Mouse (Mus musculus): Measurements from ENCODE around the gene Mpst. TPM values are rescaled to one million over a fixed set of nuclear protein-coding genes. Genes with fewer than 3 reads are reported as not detected.

Mpst gene
- total RNA-seq, 2 experiments from 2014 or later, result 56.5 to 65.3 TPM

DNA sequence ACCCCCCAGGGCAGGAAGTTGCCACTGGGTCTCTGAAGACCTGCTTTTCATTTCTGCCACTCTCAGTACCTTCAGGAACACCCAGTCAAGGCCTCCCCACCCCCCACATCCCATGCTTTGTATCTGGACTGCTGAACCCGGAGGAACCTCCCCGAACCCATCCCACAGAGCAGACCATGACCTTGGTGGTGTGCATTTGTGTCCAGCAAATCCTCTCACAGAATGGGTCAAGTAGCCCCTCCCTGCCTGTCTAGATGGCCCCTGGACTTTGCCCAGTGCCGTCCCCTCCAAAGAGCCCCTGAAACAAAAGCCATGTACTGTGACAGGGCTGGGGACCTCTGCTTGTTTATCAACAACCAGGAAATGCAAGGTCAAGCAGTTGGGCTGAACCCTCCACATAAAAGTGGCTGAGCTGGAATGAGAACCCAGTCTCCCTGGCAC lies 2.9 kb upstream of the Mpst start:
- no peak for DNase-seq (ENCODE audit: low spot score)

DNA sequence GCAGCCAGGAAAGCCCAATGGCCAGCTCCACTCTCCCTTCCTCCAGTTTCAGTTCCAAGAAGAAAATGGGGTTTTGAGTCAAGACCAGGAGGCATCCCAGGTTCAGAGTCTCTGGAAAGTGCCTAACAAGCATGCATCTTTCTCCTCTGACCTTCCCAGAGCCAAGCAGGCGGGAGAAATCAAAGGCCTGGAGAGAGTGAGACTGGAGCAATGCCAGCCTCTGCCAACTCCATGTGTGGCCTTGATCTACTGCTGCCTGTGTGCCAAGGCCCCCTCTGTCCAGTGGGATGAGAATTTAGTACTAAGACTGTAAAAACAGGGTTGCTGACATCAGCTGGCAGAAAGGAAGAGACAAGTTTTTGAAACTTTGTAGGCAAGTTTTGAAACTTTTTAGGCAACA lies 2.3 kb upstream of the Mpst start:
- DNase-seq (ENCODE audit: low spot score), result peak; percentile 14

DNA sequence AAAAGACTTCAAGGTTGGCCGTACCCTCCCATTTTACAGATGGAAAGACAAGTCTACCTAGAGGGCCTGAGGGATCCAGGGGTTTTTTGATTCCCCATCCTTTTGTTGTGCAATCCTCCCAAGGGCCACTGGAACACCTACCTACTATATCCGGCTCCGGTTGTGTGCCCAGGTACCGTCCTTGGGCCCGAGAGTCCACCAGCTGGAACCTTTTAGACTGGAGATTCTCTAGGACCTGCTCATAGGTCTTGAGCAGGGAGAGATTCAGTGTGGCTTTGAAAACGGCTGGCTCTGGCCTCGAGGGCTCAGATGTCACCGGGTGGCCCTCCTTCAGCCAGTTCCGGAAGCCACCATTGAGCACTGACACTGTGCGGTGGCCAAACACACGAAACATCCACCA lies 1.1 kb upstream of the Mpst start:
- DNase-seq (ENCODE audit: low spot score), result peak; percentile 13

DNA sequence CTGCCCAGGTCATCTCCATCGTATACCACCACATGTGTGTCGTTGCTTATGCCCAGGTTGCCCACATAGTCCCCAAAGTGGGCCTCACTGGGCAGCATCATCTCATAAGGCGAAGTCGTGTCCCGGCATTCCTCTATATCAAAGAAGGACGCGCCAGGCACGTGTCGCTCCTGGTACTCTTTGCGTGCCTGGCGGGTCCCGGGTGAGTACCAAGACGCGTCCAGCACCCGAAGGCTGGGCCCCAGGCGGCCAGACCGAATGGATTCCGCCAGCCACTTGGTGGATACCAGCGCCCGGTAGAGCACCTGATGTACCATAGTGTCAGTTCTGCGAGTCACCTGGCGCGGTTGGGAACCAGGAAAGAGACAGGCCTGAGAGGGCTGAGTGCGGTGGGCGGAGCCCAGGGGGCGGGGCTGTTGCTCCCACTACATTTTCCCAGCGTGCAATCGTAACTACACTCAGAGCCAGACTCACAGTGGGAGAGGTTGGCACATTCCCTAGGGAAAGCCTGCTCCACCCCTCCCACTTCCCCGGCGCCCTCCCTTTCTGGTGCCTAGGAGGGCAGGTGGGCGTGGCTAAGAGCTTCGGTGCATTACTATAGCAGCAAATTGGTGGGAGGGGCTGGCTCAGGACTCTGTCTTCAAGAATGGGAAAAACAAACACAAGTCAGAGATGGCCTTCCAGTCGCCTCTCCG lies 552 bp upstream of the Mpst start, which contains the start of gene Tst:
Gene Tst, minus strand, starts transcription at position 391 of the 695 bp plus-strand sequence.
- peak; percentile 85 for DNase-seq (ENCODE audit: low spot score)

DNA sequence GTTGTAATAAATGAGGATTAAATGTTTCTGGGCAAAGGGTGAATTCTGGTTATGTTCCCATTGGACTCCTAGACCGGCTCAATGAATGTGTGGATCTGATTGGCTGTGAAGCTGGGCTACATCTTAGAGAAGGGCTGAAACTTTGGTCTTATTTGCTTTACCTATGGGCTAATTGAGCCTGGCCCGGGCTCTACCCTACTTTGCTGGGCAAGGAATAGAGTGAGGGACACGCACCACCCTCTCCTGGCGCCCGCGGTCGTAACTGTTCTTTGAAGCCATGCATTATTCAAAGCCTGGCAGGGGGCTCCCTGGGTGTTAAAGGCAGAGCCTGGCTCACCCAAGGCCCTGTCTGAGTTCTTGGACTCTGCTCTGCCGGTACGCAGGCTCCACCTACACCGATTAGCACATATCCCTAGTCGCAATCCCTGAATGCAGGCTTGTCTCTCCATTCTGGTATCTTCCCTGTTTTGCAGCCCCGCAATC lies 3.4 kb downstream of the Mpst start:
- no peak for DNase-seq (ENCODE audit: low spot score)

DNA sequence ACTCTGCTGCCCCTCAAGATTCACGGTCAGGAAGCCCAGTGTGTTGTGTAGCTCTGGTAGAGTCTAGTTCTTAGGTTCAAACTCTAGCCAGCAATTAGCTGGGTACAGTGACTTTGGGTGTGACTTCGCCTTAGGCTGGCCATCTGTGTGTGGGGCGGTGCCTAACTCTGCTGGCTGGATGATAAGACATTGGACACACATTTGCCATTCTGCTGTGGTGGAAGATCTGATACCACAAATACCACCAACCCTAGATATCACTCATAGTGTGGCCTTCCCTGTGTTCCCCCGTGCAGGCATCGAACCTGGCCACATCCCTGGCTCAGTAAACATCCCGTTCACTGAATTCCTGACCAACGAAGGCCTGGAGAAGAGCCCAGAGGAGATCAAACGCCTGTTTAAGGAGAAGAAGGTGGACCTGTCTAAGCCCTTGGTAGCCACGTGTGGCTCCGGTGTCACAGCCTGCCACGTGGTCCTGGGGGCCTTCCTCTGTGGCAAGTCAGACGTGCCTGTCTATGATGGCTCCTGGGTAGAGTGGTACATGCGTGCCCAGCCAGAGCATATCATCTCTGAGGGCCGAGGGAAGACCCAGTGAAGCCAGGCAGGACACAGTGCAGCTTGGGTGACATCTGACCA lies 7.0 kb downstream of the Mpst start:
- no peak for DNase-seq (ENCODE audit: low spot score)

DNA sequence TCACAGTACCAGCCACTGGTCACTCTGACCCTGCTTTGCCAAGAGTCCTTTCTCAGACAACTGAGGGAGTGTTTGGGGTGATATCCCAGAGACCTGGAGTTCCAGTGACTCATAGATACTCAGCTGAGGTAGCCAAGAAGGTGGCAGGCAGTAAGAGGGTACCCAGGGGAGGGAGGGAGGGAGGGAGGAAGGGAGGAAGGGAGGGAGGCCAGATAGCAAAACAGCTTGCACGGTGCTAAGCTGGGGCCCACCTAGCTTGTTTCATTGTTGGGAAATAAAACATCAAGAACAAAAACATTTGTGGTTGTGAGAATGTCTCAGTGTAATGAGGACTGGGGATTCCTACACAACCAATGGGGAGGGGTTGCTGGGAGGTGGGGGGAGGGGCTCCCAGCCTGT lies 7.5 kb downstream of the Mpst start:
- DNase-seq (ENCODE audit: low spot score), result no peak

DNA sequence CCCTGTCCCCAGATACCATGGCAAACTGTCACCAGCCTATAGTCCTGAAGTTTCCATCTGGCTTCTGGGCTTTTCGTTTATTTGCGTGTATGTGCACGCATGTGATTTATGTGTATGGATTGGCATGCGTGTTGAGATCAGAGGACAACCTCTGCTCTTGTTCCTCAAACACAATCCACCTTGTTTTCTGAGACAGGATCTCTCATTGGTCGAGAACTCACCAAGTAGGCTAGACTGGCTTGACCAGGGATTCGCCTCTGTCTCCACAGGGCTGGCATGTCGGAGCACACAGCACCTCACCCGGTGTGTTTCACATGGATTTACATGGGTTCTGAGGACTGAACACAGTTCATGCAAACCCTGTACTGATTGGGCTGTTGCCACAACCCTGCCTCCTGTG lies 7.9 kb downstream of the Mpst start:
- no peak for DNase-seq (ENCODE audit: low spot score)

DNA sequence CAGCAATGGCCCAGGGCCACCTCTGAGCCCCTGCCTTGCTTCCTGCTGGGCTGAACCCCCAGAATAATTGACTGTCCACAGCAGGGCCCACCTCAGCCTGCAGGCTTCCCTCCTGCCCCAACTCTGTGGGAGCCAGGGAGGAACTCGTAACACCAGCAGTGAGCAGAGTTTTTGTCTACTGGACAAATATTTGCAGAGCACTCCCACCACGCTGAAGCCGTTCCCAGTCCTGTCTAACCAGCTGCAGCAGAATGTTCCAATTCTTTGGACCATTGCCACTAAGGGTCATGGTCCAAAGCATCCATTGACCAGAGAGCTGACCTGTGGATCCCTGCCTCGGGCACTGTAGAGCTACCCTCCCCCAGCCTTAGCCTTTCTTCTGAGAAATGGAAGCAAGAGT lies 10.7 kb downstream of the Mpst start:
- no peak for DNase-seq (ENCODE audit: low spot score)

DNA sequence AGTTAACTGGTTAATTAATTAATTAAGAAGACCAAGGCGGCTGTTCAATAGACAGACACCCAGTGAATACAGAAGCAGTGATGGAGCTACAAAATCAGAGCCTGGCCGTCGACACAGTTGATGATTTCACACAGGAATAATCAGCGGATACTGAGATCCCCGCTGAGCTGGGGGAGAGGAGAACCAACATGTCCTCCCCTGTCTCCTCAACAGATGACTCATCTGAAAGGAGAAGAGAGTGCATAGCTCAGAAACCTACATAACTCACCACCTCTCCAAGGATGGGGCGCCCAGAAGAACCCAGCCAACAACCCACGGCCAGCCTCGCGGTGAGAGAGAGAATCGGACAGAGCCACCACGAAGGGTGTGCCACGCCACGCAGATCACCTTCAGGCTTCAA lies 14.2 kb downstream of the Mpst start:
- no peak for DNase-seq (ENCODE audit: low spot score)

DNA sequence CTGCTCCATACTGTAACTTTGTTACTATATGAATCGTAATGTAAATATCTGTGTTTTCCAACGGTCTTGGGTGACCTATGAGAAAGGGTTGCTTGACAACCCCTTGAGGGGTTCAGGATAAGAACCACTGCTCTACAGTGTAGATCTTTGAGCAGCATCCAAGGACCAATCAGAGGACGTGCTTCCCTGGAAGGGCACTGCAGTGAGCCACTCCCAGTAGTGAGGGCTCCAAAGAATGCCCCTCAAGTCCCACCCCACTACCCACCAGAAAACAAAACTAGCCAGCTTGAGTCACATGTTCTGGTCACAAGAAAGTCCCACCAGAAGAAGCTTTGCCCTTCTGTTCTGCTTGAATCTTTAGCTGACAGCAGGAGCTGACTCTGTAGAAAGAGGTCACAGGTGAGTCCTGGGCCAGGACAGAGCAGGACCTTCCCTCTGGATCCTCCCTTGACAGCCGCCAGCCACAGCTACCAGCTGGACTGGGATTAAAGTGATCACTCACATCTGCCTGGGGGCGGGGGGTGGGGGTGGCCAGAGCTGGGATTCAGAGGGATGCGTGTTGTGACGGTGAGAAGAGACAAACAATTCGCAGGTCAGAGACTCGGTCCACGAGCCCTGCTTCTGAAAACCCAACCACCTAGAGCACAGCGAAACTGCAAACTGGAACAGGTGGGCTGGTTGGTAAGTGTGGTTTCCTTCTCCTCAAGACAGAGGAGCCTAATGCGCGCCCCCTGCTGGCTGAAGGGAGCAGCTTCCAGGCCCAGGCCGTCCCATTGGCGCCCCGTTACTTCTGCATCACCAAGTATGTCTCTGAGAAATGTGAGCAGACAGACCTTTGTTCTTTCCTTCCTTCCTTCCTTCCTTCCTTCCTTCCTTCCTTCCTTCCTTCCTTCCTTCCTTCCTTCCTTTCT lies 16.1 kb downstream of the Mpst start:
- peak; percentile 80 for DNase-seq (ENCODE audit: low spot score)

DNA sequence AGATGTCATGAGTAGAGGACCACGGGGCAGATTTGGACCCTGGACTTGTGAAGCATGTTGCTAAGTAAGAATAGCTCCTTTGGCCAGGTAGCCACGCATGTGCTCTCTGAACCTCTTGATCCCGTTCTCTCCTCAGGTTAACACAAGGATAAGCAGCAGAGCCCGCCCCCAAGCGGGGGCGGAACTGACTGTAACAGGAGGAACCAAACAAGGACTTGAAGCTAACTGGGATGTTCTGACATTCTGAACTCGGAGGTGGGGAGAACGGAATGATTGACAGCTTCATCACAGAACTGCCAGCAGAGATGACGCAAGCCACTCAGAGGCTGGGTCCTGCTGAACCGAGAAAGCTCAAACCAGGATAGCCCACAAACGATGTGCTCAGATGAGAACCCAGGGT lies 18.3 kb downstream of the Mpst start:
- DNase-seq (ENCODE audit: low spot score), result no peak

DNA sequence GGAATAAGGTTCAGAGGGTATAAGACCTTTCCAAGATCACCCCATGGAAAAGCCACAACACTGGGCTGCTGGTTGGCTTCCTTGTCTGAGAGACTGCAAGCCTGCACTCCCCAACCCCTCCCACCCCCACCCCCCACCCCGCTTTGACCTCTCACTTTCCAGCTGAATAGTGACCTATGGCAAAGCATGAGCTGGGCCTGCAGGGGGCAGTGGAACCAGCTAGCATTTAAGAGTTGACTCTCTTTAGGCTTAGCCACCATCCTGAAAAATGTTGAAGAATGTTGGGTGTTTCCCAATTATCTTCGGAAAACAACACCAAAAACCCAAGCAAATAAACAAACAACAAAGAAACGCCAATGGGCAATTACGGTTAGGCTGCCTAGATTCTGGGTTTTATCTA lies 19.0 kb downstream of the Mpst start:
- no peak for DNase-seq (ENCODE audit: low spot score)

DNA sequence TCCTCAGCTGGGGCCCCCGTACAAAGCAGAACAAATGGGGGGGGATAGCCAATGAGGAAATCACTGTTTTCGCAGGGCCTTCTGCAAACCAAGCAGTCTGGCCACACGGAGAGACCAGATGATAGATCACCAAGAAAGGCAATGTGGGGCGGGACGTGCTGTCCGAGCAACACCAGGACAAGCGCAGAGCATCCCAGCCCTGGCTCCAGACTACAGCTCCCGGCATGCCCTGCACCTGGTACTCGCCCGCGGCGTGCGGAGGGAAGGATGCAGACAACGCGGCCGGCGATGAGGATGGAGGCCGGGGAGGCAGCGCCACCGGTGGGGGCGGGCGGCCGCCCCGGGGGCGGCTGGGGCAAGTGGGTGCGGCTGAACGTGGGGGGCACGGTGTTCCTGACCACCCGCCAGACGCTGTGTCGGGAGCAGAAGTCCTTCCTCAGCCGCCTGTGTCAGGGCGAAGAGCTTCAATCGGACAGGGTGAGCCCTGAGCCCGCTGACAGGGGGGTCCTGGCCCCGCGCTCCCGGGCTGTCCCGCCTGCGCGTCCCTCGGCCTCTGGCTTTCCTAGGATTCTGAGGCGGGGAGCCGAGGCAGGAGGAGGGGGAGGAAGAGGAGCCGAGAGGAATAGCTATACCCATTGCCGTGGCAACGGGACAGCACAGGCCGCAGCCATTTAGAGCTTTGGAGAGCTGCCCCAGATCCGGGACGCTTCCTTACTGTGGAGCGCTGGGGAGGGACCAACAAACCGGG lies 22.3 kb downstream of the Mpst start, which contains the start of gene Kctd17:
Gene Kctd17, plus strand, starts transcription at position 174 of the 748 bp plus-strand sequence.
- DNase-seq (ENCODE audit: low spot score), result peak; percentile 73

DNA sequence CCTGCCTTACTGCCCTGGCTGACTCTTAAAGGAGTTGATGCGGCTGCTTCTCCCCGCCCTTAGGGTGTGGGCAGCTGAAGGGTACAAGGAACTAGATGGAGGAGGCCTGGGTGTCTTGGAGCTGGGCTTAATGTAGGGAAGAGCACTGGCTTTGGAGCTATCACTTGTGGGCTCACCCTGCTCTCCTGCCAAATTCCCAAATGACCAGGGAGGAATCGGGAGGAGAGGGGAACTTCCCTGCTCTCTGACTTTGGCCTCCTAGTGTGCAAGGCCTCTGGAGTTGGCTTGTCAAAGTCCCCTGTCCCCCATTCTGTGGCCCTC lies 22.9 kb downstream of the Mpst start:
- DNase-seq (ENCODE audit: low spot score), result no peak

DNA sequence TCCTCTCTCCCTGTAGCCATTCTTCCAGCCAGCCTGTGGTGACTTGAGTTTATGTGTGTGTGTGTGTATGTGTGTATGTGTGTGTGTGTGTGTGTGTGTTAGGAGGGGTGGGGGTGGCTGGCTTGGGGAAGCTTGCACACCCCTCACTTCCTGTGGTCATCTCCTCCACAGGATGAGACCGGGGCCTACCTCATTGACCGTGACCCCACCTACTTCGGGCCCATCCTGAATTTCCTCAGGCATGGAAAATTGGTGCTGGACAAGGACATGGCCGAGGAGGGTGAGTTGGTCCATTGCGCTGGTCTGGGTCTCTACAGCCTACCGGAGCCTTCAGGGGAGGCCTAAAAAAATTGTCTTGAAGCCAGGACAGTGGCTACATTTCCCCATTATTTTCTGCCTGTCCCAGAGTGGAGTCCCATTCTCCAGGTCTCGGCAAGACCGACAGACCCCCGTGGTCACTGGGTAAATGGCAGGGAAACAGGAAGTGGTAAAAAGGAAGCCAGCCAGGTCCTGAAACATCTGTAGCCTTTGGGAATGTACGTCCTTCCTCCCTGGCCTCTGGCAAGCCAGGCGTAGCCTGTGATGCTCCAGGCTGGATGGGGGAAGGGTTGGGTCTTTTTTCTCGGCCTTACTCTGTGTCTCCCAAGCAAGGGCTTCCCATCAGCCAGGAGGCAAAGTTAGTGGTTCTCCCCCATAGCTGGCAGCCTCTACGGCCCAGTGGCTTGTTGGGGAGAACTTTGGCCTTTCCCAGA lies 23.8 kb downstream of the Mpst start:
- no peak for DNase-seq (ENCODE audit: low spot score)

DNA sequence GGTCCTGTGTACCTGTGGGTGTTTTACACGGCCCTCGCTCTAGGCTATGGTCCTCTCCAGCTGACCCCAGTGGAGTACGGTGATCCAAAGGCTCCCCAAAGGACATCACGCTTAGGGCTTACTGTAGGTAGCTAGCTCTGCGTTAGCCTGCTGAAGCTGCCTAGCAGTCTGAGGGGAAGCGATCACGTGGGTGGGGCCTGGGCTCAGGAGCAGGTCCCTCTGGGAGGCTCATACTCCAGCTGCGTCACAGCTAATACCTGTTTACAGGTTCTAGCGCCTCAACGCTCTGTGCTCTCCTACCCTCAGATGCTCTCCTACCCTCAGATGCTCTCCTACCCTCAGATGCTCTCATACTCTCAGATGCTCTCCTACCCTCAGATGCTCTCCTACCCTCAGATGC lies 24.7 kb downstream of the Mpst start:
- no peak for DNase-seq (ENCODE audit: low spot score)

DNA sequence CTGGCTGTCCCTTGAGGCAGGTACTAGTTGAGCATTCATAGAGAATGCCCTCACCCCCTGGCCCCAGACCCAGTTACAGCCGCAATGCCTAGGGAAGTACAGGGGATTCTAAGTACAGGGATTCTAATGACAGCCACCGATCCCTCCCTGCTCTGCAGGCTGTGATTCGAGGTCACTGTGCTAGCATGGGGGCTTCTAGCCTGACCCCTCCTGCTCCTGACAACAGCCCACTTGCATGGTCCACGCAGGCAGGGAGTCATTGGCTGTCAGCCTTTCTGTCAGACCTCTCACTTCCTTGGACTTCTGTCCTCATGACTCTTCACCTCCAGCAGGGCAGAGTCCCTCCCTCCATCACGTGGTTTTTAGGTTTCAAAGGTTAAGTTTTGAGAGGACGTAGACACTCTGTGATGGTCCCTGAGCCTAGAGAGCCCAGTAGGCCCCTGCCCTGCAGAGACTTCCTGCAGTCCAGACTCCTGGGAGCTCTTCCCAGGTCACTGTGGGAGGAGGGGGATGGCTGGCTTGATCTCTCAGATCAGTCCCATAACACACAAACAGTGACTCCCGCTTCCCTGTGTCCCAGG lies 25.4 kb downstream of the Mpst start:
- no peak for DNase-seq (ENCODE audit: low spot score)

DNA sequence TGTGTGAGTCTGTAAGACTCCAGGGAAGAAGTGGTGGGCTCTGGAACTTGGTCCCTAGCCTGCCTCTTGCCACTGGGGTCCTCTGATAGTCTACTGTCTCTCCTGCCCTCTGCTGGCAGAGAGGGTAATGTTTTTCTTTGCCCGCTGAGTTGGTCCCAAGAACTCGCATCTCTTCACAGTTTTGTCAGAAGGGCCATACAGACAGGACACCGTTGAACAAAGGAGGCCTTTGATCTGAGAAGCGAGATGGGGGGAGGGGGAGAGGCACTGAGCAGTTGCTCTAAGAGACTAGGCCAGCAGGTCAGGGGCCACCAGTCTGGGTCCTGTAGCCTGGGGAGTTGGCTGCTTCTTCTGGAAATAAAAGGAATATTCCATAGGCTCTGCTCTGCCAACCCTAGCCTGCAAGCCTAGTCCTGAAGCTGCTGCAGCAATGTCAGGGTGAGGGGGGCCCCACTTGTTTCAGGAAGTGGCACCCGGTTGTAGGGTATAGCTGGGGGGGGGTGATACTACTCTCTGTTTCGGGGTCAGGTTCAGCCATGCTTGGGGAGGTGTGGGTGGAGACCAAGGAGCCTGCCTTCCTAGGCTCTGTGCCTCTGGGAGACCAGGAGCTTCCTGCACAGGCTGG lies 28.8 kb downstream of the Mpst start:
- no peak for DNase-seq (ENCODE audit: low spot score)

DNA sequence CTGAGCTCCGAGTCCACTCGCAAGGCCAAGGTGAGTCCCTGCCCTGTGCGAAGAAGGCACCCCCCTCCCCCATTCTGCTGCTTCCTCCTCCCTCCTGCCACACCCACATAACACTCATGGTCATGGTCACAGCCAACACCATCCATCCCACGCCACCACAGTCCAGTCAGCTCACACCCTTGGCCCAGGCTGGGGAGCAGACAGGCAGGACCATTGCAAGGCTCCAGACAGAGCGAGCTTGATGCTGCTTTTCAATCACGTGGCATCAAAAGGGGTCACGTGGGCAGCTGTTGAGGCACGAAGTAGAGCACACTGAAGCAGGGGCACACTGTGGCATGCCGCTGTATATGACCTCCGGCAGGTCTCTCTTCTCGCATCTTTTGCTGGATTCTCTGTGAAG lies 29.5 kb downstream of the Mpst start:
- DNase-seq (ENCODE audit: low spot score), result no peak

All from gastrocnemius, adult 18-20 months (tissue).